Mouse (Mus musculus) thymus, postnatal 36 days (tissue): Measurements from ENCODE around the gene Gm40193.

Source experiments
- DNase-seq, 2 experiments: peaks; one replicate each; pipeline ENCODE4 v3.0.0; 2022; ENCODE audit warnings: mixed read lengths in 2 of 2

Gene Gm40193

DNA sequence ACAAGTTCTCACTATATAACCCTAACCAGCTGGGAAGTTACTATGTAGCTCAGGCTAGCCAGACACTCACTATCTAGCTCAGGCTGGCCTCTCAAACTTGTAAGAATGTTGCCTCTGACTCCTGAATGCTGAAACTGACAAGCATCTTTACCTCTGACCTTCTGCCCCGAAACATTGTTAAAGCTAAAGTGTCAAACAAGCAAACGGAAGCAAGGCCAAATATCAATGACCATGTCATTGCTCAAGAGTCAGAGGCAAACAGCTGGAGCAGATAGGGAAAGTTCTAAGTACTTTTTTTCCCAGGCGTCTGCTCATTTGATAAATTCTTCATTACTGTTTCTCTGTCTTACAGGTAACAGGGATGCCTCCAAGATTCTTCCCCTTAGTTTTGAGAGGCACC, 30.7 kb downstream of the Gm40193 start:
- no peak for DNase-seq

DNA sequence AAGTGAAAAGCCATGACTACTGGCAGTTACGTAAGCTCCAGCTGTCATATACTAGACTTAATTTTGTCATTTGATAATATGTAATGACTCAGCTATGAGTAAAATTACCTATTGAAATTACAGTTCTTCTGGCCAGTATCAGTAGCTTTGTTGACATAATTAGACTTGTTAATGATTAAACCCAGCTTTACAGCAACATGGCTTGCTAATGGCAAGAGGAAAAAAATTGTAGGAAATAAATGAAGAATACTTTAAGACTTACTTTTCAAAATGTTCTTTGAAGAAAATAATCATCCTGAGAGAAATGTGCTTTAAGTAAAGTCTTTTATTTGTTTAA, 32.3 kb downstream of the Gm40193 start:
- DNase-seq, result no peak

DNA sequence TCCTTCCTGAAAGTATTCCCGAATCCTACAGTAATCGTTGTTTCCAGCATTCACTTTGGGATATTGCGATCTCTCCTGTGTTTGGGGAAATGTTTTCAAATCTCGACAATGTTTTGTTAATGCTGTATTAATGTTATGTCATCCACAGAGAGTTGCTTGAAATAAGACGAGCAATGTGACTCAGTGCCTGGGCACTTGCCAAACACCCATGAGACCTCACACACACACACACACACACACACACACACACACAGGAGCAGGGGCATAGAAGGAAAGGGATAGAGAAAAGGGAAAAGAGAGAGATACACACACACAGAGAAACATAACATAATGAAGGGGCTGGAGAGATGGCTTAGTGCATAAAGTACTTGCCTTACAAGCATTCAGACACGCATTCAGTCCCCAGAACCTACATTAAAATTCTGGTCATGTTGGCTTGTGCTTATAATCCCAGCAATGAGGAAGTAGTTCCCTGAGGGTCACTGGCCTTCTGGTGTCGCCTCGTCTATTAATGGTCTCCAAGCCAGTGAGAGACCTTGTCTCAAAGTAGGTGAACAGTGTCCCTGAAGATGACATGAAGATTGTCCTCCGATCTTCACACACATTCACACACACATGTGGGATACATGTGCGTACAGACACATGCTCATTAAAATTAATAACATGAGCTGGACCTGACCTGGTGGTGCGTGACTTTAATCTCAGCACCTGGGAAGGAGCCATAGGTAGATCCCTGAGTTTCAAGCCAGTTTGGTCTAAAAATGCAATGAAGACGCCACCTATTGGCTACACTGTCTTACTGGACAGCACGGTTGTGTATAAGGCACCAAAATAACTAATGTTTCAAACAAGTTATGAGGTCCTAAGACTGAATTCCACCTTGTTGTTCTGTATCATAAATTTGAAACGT, 32.9 kb downstream of the Gm40193 start:
- DNase-seq, result no peak

GRCm38 (mm10) chr11:70489684-70490083, 43.1 kb downstream of the Gm40193 start:
- DNase-seq, result no peak

DNA sequence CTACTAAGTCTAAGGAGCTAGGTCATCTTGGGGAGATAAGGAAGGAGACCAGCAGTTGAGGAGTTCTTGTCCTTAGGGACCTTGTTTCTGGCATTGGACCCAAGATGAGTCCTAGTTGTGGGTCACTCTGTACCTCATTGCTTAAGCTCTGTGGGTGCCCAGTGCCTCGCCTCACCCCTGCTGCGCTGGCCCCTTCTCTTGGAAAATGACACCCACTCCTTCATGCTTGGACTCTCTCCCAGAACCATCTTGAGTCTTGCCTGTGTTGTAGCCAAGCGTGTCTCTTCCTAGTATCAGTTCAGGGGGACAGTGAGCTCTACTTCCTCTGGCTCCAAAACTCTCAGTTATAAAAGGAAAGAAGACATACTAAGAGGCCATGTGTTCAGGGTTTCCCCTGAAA, 43.6 kb downstream of the Gm40193 start:
- no peak for DNase-seq

- DNase-seq, result no peak
Observed at GRCm38 (mm10) chr11:70487816-70488215, 44.9 kb downstream of the Gm40193 start.

GRCm38 (mm10) chr11:70485498-70485897, 47.2 kb downstream of the Gm40193 start:
- no peak for DNase-seq
